Mouse (Mus musculus) cortical plate, adult 2 months (tissue): ENCODE data around the gene Epop.

Experiments used
- CTCF ChIP-seq: fragments of 200-500 bp; IDR thresholded peaks from 2 replicates; pipeline ENCODE4 v1.5.1; 2011; ENCODE audit warnings: mild to moderate bottlenecking, control low read depth, low read length; ENCODE audit not compliant: insufficient read depth; ENCODE audit errors: extremely low read depth
- POLR2A ChIP-seq: fragments of 200-500 bp; IDR thresholded peaks from 2 replicates; pipeline ENCODE4 v1.6.1; 2011; ENCODE audit warnings: mild to moderate bottlenecking, low read length, control low read depth; ENCODE audit not compliant: insufficient read depth; ENCODE audit errors: extremely low read depth

DNA sequence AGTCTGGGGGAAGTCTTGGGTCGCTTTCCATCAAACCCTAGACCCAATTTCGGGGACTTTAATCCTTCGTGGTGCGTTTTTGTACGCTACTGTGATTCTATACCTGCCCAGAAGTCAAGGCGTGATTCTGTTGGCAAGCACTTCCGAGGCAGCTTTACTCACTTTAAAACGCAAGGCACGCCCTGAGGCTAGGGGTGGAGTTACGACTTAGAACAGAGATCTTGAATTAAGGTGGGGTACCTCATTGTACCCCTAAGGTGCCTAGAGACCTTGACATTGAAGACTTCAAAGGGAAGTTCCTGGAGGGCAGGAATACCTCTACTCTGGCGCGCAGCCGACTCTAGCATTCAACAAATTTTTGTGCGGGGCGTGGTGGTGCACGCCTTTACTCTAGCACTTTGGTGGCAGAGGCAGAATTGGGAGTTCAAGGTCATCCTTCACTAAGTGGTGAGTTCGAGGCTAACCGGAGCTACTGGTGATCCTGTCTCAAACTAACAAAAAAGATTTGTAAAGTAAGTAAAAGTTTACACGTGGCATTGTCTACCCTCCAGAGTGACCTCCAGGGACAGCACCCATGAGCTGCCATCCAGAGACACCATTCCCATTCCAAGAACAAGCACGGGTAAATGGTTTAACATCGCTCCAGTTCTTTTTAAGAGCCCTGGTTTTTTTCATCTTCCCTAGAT lies 32.8 kb upstream of the Epop start:
- TF ChIP-seq CTCF (no peak), POLR2A (no peak)
